Mouse (Mus musculus) urinary bladder, postnatal 25 days (tissue): Measurements from ENCODE around the gene Rpusd3.

ENCODE experiments used
- DNase-seq: peaks from one replicate; pipeline ENCODE4 v3.0.0; 2022; ENCODE audit warnings: low spot score

Gene Rpusd3

DNA sequence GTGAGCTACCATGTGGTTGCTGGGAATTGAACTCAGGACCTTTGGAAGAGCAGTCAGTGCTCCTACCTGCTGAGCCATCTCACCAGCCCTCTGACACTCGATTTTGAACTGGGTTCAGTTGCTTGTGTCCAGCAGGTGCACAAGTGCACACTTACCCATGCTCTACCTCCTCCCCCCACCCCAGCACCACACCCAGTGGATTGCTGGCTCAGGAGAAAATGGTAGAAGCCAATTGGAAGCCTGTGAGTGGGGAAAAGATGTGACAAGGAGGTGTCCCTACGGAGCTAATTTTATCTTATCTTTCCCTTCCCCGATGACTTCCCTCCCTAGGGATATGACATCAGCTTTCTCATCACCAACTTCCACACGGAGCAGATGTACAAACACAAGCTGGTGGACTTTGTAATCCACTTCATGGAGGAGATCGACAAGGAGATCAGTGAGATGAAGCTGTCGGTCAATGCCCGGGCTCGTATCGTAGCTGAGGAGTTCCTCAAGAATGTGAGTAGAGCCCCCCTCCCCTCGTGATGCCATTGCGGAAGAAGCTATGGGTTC lies 33.9 kb downstream of the Rpusd3 start:
- DNase-seq = no peak

DNA sequence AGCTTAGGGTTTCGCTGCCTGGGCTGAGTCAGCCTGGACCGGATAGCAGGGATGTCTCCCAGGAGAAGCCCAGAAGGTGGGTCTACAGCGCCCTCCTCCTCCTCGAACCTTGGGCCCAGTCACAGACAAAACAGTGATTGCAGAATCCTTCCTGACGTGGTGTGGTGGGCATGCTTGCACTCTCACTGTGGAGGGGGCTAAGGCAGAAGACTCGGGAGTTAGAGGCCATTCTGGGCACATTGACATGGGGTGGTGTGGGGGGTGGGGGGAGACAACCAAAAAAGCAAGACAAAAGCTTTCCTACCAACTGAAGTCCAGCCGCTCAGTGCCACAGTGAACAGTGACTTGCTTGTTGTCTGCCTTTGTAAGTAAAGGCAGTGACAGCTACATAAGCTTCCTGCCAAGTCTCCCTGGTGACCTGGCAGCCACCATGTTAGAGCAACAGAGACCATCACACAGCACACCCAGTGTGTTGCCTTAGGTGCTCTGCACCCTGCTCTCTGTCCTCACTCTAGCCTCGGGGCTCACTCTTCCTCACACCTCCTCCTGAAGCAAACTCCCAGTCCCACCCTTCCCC lies 34.7 kb downstream of the Rpusd3 start:
- DNase-seq = no peak

DNA sequence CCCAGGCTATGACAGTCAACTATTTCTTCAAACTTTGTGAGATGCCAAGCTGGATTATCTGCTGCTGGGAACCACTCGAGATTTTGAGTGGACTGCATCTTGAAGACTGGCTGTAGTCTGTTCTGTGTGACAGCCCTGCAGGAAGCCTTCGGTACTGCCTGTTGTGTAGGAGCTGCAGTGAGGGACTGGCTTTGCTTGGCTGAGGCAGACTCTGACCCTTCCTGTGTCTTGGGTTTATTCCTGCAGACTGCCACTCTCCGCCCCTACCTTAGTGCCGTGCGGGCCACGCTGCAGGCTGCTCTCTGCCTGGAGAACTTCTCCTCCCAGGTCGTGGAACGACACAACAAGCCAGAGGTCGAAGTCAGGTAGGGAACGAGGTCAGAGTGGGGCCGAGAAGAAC lies 38.7 kb downstream of the Rpusd3 start:
- no peak for DNase-seq

DNA sequence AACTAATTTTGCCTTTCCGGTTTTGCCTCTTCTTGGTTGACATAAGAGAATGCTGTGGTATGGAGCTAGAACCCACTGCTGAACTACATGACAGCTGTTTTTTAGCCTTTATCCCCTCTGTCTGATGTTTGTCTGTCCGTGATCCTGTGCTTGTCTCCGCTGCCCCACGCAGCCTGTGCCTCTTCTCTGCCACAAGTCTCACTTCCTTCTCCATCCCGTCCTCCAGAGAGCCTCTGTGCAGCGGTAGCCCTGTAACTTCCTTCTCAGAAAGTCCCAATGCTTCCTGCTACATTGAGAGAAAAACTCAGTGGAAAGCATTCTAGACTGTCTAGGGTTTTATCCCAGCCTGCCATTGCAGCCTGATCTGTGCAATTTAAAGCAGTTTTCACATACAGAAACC lies 39.9 kb downstream of the Rpusd3 start:
- DNase-seq = no peak

DNA sequence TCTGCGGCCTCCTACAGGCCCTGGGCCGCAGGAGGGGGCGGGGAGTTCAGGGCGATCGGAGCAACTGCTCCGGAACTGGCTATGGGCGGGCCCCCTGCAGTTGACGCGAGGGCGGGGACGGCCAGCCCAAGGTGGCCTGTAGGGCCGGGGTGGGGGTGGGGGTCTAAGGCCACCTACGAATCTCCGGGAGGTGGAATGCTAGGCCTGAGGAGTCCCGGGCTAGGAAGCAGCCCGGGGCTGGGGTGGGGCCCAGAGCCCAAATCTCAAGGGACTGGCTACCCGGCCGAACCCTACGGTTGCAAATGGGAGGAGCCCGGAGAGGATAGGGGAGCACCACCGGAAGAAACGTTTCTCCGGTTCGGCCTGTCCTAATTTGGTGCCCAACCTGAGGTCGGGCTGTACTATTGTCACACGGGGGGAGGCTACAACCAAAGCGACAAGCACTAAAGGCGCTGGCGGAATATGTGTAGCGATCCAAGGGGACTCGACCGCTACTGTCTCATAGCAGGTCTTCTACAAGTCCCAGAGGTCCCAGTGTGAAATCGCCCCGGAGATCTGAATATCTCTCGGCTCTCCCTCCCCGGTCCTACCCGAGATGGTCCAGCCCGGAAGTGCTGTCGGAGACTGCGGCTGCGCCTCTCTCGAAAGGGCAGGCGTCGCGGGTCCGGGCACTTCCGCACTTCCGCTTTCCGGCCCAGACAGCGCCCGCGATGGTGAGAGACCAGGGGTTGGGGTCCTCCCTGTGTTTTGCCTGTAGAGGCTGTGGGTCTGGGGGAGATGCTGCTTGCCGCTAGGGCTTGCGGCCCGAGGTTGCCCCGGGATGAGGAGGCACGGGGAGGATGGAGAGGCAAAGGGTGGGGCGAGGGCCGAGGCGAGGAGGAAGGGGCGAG lies 41.4 kb downstream of the Rpusd3 start, which contains the start of the genes Tada3 and Arpc4:
Tada3 (minus strand) TSS at position 388 of the 890 bp plus-strand sequence.
Arpc4 (plus strand) TSS at position 620 of the 890 bp plus-strand sequence.
- peak; percentile 85 for DNase-seq

DNA sequence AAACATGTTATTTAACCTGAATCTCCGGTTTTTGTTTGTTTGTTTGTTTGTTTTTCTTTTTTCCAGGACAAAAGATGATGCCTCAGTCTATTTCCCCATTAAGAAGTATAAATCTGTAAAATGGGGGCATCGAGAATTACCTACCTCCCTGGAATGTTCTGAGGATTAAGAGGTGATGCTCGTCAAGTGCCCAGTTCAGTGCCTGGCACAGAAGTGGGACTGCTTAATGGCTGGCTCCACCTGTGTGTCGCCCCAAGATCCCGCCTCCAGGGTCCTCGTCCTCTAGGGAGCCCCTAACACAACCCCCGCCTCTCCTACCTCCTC lies 42.0 kb downstream of the Rpusd3 start:
- DNase-seq = no peak

DNA sequence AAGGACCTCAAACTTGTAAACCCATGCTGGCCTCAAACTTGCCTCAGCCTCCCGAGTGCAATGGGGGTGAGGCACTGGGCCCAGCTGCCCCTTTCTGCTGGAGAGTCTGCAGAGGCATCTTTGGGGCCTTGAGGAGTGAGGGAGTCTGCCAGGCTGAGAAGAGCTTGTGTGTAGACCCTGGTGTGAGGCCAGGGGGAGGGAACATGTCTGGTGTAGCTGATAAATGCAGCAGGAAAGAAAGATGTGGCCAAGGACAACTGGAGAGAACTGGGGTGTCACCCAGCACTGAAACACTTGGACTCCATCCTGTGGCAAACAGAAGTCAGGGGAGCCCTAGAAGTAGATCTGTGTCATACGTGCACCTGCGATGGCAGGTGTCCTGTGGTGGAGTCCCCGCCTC lies 45.6 kb downstream of the Rpusd3 start:
- no peak for DNase-seq

DNA sequence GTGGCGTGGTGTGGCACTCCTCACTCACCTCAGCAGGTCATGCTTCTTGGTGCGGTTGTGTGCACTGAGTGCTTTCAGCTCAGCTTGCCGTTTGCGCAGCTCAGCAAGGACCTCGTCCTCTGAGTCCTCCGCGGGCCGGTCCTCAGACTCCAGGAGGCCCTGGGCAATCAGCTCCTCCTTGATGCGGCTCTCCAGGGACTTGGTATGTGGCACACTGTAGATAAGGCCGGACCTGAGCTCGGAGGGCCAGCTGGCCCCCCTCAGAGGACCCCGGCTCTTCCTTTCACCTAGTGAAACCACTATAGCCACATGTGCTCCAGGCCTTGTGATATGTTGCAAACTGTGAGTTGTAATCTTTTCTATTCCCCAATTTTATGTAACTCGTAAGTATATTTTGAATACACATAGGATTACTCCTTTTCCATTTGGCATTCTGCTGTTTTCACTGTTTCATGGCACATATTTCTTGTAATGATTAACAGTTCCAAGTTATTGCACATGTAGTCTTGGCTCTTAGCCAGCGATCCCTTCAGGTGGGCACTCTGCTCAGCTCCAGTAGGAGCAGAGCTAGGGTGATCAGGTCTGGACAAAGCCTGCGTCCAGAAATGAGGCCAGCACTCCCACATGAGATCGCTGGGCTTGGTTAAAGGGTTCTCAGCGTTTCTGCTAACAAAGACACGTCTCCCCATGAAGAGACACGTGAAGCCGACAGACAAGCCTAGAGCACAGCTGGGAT lies 48.8 kb downstream of the Rpusd3 start:
- no peak for DNase-seq

DNA sequence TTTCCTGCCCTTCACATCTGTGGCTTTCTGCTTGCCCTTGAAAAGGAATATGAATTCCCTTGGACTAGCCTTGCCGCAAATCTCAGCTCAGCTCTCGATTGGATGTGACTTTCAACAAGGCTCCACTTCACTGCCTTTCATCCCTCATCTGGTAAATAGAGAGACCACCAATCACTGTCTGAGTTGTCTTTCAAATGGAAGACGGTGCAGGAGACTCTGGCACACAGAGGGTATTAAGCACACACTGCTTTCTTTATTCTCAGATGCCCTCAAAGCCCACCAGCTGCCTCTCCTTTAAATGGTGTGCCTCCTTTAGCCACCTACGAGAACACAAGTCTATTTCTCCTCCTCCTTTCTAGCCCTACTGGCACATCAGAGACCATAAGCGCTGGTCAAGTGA lies 50.6 kb downstream of the Rpusd3 start:
- no peak for DNase-seq

DNA sequence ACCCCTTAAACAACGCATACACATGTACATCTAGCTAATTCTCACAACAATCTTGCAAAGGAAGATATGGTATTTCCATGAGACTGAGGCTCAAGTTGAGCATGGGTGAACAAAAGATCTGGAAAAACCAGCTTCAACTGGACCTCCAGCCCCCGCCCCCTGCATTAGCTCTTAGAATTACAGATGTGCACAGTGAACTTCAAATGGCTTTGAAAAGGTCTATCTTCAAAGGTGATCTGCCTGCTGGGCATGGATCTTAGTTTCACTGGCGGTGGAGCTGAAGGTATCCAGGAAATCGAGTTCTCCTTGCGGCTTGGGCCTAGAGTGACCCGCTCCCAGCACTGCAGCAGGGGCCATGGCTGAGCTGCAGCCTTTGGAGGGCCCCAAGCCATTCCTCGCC lies 51.0 kb downstream of the Rpusd3 start:
- no peak for DNase-seq

DNA sequence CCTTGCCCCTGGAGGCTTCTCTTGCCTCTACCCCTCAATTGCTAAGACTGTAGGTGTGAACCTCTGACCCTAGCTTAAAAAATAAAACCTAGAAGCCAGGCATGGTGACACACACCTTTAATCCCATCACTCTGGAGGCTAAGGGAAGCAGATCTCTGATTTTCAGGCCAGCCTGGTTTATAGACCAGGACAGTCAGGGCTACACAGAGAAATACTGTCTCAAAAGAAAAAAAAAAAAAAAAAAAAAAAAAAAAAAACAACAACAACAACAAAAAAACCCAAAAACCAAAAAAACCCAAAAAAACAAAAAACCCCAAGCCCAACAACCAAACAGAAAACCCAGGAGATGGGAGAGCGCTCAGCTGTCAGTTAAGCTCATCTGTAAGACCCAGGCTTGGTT lies 51.6 kb downstream of the Rpusd3 start:
- no peak for DNase-seq

DNA sequence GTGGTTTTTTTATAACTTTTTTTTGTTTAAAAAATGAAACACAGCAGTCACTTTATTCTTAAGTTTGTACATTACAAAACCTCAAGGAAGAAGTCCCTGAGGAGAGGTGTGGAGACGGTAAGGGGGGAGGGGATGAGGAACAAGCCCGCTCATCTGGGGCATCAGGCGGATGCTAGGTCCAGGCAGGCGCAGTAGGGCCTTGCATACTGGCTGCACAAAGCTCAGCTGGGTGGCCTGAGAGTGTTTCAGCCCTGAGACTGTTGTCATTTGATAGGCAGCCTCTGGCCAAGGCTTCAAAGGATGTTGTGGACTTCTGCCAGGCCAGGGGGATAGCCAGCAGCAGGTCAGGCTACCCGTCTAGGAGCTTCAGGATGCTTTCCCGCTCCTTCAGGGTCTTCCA lies 52.5 kb downstream of the Rpusd3 start:
- DNase-seq = no peak
